In the genomic region with DNA sequence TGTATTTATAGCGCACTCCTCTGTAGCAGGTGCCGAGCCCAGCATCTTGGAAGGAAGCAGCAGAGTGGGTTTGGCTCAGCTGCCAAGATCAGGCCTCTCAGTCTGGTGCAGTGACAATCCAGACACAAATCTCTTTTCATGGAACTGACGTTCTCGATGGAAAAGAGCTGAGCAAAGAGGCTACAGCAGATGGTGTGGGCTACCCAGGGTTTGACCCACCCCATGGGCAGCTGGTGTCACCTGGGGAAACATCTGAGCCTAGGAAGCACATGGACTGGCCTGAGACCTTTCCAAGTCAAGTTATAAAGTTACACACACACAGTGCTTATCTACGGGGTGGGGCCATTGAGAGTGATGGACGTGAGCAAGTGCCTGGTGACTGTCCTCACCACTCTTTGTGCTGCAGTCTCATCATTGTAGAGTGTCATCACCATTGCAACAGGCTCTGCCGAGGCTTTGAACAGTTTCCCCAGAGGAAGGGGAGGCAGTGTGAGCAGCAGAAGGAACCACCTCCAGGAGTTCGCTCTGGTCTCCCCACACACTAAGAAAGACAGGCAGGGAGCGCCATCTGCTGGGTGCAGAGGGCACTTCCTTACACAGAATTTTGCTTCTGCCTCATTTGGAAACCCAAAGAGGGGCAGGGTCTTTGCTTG, we compare ENCODE assay signal across 8 mouse cellular contexts. TPM values are rescaled to one million over a fixed set of nuclear protein-coding genes. Genes with fewer than 3 reads are reported as not detected.
DNase-seq lines count a peak whose midpoint lies in the region; ATAC-seq and TF ChIP-seq lines count a peak whose summit lies in the region.

No protein-coding gene starts in this region.

- H3K4me2 ChIP-seq in kidney, embryonic 14.5 days (replicated peaks; ENCODE audit: low read depth, low read length) = no peak overlapping the region
- H3K4me2 ChIP-seq in limb, embryonic 15.5 days = no peak overlapping the region

- no peaks in the 10 kb centered on the region for H3K27me3 ChIP-seq in heart, embryonic 10.5 days (ENCODE audit: insufficient read depth, poor library complexity, severe bottlenecking)
- H3K27me3 ChIP-seq in kidney, embryonic 14.5 days (ENCODE audit: control insufficient read depth, insufficient read depth, low read length) = no peaks in the 10 kb centered on the region
- no peaks in the 10 kb centered on the region for H3K27me3 ChIP-seq in limb, embryonic 15.5 days

- no peaks in the 10 kb centered on the region for H3K9me3 ChIP-seq in heart, embryonic 10.5 days
- H3K9me3 ChIP-seq in kidney, embryonic 14.5 days (ENCODE audit: control insufficient read depth, low read length) = no peaks in the 10 kb centered on the region
- no peaks in the 10 kb centered on the region for H3K9me3 ChIP-seq in limb, embryonic 15.5 days

- peak; percentile 84 for TF ChIP-seq CTCF in bone marrow macrophage, adult 2 months (IDR thresholded peaks at IDR 0.05; ENCODE audit: low read depth, low read length)
- TF ChIP-seq CTCF in embryonic fibroblast, embryonic 13.5 days (IDR thresholded peaks at IDR 0.05; ENCODE audit: borderline replicate concordance, insufficient read depth, low read length) = peak; percentile 85

- H3K4me3 ChIP-seq in bone marrow macrophage, adult 2 months (ENCODE audit: insufficient read depth, low read length) = no peak overlapping the region
- no peak overlapping the region for H3K4me3 ChIP-seq in embryonic fibroblast, embryonic 13.5 days (ENCODE audit: insufficient read depth, low read length)
- H3K4me3 ChIP-seq in heart, embryonic 10.5 days = no peak overlapping the region
- no peak overlapping the region for H3K4me3 ChIP-seq in kidney, embryonic 14.5 days (ENCODE audit: low read length)
- no peak overlapping the region for H3K4me3 ChIP-seq in limb, embryonic 15.5 days

- peaks cover 34% of the 10 kb centered on the region for H3K4me1 ChIP-seq in bone marrow macrophage, adult 2 months (ENCODE audit: control insufficient read depth, insufficient read depth, low read length)
- H3K4me1 ChIP-seq in embryonic fibroblast, embryonic 13.5 days (ENCODE audit: control insufficient read depth, insufficient read depth, low read length) = no peaks in the 10 kb centered on the region
- H3K4me1 ChIP-seq in heart, embryonic 10.5 days = peaks cover 41% of the 10 kb centered on the region
- H3K4me1 ChIP-seq in kidney, embryonic 14.5 days (ENCODE audit: control insufficient read depth, insufficient read depth, low read length) = peaks cover 17% of the 10 kb centered on the region
- H3K4me1 ChIP-seq in limb, embryonic 15.5 days = peaks cover 13% of the 10 kb centered on the region

- peak overlapping the region; percentile 13; the same call in 1 of the 2 replicates for H3K27ac ChIP-seq in bone marrow macrophage, adult 2 months (ENCODE audit: insufficient read depth, low read depth, low read length)
- H3K27ac ChIP-seq in embryonic fibroblast, embryonic 13.5 days (ENCODE audit: insufficient read depth, low read length) = no peak overlapping the region
- peak overlapping the region; percentile 76 for H3K27ac ChIP-seq in heart, embryonic 10.5 days
- H3K27ac ChIP-seq in kidney, embryonic 14.5 days (ENCODE audit: low read depth, low read length) = no peak overlapping the region; the same call in 1 of the 2 replicates
- H3K27ac ChIP-seq in limb, embryonic 15.5 days = peak overlapping the region; percentile 34; the same call in 1 of the 2 replicates

- peak; percentile 91 to 92 for DNase-seq in B cell, adult 2 months
- DNase-seq in heart, embryonic 10.5 days (ENCODE audit: low spot score) = peak; percentile 91
- peak; percentile 72 to 73 for DNase-seq in monocyte, adult 2 months (ENCODE audit: low read depth in 1 of 2, low spot score in 2 of 2)
- peak; percentile 63 to 77 for DNase-seq in spleen, postnatal 14 days (ENCODE audit: low spot score in 2 of 2)

- H3K9ac ChIP-seq in kidney, embryonic 14.5 days (ENCODE audit: low read depth, low read length) = no peak overlapping the region
- H3K9ac ChIP-seq in limb, embryonic 15.5 days = no peak overlapping the region

- peak; percentile 68 for ATAC-seq in kidney, embryonic 14.5 days (ENCODE audit: low FRiP score, low TSS enrichment)
- ATAC-seq in limb, embryonic 15.5 days (ENCODE audit: insufficient number of reproducible peaks, low FRiP score, low TSS enrichment, low read depth) = peak; percentile 69

- 35% methylated on average over 9 of the region's 9 CpGs for WGBS in heart, embryonic 10.5 days
- WGBS in kidney, embryonic 14.5 days = 36% methylated on average over 9 of the region's 9 CpGs
- 43% methylated on average over 9 of the region's 9 CpGs for WGBS in limb, embryonic 15.5 days

- H3K36me3 ChIP-seq in heart, embryonic 10.5 days = peaks cover 28% of the 10 kb centered on the region
- peaks cover 15% of the 10 kb centered on the region; the same call in 1 of the 2 replicates for H3K36me3 ChIP-seq in kidney, embryonic 14.5 days (ENCODE audit: control insufficient read depth, insufficient read depth, low read length)
- peaks cover 16% of the 10 kb centered on the region for H3K36me3 ChIP-seq in limb, embryonic 15.5 days

- no peak for TF ChIP-seq POLR2A in bone marrow macrophage, adult 2 months (IDR thresholded peaks at IDR 0.05; ENCODE audit: borderline replicate concordance, low read depth, low read length)
- no peak for TF ChIP-seq POLR2A in embryonic fibroblast, embryonic 13.5 days (IDR thresholded peaks at IDR 0.05; ENCODE audit: low read depth, low read length)

RNA-seq across cellular contexts. Expression of a gene that starts 31.0 kb away (rescaled TPM):
- polyA plus RNA-seq in bone marrow macrophage, adult 2 months (2012; ENCODE audit: insufficient read depth, insufficient read length, missing spikeins) = 3.3 and 5.3 TPM in 2 replicates
- polyA plus RNA-seq in embryonic fibroblast, embryonic 13.5 days (2011; ENCODE audit: insufficient read length, low read depth, missing spikeins) = 26.9 and 32.7 TPM in 2 replicates
- polyA plus RNA-seq in heart, embryonic 10.5 days (2016; fragmentation: Nextera tagmentation; extraction: Ambion mirVana) = 5.1 and 8.2 TPM in 2 replicates
- 9.7 and 10.1 TPM in 2 replicates for polyA plus RNA-seq in kidney, embryonic 14.5 days (2014; fragmentation: Nextera tagmentation; extraction: Ambion mirVana)
- 9.0 and 9.9 TPM in 2 replicates for polyA plus RNA-seq in limb, embryonic 15.5 days (2015; fragmentation: Nextera tagmentation; extraction: Ambion mirVana)

Comparison
In these comparisons a context has a peak if more than half of its experiments do, and no peak if none do; other contexts are left out.
1. H3K27ac ChIP-seq: peak in bone marrow macrophage, adult 2 months (single experiment), heart, embryonic 10.5 days (single experiment) and limb, embryonic 15.5 days (single experiment); none in embryonic fibroblast, embryonic 13.5 days (single experiment) and kidney, embryonic 14.5 days (single experiment).
2. Peak in every context shown above with its lines, with median percentiles within 50 percentile points of each other: DNase-seq.